Mouse (Mus musculus) CD4-positive, CD25-positive, alpha-beta regulatory T cell, adult 4 months (primary cell): ENCODE results near the gene Cdc26. TPM values are rescaled to one million over a fixed set of nuclear protein-coding genes. Genes with fewer than 3 reads are reported as not detected.

Source experiments
- ATAC-seq: one replicate; pipeline ENCODE4 v1.8.0; 2017
- polyA plus RNA-seq, 2 experiments: library from polyadenylated mRNA; unstranded; fragments of 100-300 nt; shearing (Covaris generic); gene quantifications; one replicate each; pipeline ENCODE4 v1.2.1; 2017

Cdc26 gene
- 10 to 100 TPM; 72.0 to 90.4 TPM for polyA plus RNA-seq

DNA sequence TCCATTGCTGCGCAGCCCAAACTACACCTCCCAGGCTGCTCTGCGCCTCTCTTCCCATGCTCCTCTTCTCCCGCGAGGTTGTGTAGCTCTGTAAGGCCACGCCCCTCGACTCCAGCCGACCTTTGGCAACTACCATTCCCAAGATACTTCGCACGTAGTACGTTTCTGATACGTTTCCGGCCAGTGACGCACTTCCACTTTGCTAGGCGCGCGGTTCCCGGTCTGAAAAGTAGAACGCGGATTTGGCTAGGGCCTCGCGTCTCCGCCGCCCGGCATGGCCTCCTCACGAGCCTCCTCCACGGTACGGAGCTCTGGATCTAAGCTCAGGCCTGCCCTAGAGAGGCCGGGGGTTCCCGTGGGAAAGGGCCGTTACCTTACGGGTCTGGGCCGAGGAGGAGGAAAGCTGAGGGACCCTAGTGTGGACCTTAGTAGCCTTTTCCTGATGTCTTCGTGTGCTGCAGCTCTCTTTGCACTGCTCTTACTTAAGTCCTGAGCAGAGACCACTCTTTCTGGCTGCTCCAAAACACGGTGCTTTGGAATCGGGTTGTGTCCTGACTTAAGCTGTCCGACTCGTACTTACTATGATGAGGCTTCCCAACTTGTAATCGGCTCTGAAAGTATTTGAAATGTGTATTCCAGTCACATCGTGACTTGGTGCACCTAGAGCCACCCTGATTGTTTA lies at the start of gene Cdc26, which contains the start of gene Prpf4:
Cdc26 (minus strand) TSS at position 42 of the 682 bp plus-strand sequence.
Prpf4 (plus strand) TSS at position 197 of the 682 bp plus-strand sequence.
- ATAC-seq: peak; percentile 97

DNA sequence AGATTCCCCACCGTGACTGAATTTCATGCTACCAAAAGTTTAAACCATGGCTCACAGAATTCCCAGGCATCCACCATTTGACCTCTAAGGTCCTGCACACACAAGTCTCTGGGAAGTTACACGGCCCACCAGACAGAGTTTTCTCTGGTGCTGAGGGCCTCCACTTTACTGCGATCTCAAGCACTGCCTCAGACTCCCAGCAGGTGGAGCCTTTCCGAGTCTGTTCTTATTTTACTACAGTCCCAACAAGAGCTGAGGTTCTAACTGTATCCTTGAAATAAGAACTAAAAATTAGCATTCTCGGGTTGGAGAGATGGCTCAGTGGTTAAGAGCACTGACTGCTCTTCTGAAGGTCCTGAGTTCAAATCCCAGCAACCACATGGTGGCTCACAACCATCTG lies 46.6 kb upstream of the Cdc26 start:
- peak; percentile 77 for ATAC-seq

DNA sequence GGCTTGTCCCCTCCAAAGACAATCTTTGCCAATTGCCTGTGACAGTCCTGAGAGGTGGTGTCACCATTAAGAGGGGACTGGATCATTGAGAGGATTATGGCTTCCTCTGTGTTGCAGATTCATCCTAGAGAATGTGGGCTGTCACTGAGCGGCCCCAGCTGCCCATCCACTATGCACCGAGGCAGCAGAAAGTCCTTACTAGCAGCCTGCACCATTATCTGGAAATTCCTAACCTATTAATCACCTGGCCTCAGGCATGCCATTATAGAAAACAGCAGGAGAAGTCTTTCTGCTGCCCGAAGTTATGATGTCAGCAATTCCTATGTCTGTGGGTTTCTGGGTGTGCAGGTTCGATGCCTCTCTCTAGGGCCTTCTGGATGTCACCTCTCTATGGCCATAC lies 32.5 kb upstream of the Cdc26 start:
- ATAC-seq: no peak

DNA sequence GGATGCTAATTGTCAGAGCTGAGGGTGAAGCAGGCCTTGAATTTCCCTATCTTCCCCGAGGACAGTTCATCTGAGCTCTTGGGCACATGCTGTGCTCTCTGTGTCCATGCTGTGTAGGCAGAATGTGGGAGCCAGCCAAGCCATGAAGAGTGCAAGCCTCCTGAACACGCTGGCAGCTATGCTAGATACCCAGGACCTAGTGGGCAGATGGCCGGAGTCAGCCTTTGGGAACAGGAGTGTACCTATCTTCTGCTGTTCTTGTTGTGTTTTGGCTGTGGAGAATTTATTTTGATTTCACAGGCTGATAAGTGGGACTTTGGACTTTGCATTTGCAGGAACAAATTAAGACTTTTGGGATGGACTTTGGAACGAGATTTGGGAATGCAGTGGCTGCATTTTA lies 32.1 kb upstream of the Cdc26 start:
- ATAC-seq: no peak

DNA sequence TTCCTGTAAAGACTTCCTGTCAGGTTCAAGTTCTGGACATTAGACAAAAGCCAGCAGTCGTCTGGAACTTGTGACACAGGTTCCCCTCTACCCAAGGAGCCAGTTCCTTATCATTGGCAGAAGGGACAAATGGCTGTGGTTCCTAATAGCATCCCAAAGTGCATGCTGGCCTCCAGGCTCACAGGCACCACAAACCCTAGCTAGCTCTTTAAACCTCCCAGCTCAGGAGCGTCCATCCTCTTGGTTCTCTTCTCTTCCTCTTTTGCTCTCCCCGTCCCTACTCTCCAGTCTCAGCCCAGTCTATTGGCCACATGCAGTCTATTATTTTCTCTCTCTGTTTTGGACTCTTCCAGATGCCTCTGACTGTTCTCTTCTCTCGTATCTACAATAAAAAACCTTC lies 31.4 kb upstream of the Cdc26 start:
- no peak for ATAC-seq

DNA sequence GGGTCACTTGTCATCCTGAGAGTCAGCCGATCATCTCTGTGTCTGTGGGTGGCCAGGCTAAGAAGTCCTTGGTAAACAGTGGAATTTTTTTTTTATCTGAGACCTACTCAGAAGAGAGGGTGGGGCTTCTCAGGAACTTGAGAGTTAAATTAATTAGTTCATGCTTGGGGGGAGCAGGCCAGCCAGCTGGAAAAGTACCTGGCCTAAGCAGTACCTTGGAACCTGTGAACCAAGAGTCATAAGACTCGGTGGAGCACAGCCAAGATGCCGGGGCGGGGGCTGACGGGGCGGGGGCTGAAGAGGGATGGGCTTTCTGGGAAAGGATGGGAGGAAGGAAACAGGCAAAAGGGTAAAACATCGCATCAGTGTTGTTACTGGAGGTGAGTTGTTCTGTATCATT lies 29.4 kb upstream of the Cdc26 start:
- ATAC-seq: no peak

DNA sequence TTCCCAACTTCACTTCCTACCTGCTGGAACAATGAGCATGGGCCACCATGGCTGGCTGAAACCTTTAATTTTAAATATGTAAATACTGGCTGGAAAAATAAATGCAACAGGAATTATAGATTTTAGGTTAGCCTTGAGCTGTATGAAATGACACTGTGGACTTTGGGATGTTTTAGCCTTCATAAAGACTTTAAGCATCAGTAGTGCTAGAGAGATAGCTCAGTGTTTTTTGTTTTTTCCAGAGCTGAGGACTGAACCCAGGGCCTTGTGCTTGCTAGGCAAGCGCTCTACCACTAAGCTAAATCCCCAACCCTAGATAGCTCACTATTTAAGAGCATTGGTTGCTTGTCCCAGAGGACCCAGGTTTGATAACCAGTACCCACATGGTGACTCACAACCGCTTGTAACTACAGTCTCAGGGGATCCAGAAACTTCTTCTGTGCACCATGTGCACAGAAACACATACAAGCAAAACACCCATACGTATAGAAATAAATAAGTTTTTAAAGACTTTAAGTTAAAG lies 28.9 kb upstream of the Cdc26 start:
- no peak for ATAC-seq

DNA sequence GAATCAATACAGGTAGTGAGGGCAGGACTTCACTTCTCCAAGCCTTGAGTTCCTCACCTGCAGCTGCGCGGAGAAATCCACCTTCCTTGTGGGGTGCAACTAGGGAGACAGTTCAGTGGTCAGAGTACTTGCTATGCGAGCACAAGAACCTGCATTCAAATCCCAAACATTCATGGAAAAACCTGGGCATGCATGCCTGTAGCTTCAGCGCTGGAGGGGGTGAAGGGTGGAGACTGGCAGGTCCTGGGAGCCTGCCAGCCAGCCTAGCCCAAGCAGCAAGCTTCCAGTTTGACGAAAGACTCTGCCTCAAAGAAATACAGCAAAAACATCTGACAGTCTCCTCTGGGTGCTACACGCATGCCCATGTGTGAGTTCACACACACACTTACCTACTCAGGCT lies 26.6 kb upstream of the Cdc26 start, which contains the start of gene Rnf183:
Rnf183 (minus strand) TSS at position 172 of the 400 bp plus-strand sequence.
- no peak for ATAC-seq

DNA sequence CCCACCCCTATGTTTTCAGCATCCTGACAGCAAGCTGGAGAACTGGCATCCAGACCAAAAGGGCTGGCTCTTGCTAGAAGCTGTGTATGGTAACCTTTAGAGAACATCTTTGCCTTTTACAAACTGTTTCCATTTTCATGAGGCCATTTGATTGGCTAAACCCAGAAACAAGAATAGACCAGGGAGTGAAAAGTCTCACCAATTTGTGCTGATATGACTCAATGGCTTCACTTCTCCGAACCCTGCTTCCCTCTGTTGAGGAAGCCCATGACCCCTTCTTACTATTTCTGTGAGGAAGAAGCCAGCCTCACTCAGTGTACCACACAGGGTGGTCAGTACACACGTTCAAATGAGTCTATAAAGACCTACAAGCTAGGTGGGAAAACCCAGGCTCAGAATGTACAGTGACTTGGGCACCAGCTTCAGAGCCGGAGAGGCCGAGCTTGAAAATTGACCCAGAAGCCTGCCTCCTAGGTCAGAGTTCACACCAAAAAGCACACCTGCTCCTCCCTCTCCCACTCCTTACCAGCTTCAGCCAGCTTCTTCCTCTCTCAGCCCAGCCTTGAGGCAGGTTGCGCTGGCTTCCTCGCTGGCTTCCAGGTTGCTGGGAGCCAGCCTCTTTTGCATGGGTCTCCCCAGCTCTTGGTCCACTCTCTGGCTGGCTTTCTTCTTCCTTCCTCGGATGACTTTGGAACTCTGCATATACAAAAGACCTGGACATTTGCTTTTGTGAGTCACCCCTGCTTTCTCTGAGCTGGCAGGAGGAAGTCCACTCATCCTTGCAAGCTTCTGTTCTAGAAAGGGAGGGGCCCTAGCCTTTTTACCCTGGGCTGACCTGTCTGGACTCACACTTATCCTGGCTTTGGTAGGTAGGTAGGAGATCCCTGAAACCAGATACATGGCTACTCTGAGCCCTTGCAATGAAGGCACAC lies 25.8 kb upstream of the Cdc26 start:
- ATAC-seq: no peak

DNA sequence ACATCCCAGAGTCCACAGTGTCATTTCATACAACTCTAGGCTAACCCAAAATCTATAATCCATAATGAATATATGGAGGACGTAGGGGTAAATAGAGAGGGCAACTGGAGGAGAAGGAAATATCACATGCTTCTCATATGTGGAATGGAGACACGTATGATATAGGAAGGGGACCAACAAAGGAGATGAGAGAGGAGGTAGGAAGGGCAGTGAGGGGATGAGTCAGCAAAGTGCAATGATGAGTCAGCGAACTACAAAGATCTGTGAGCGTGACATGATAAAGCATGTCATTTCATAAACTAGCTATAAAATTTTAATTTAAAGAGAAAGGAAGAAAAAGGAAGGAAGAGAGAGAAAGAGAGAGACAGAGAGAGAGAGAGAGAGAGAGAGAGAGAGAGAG lies 23.1 kb upstream of the Cdc26 start:
- ATAC-seq: no peak

DNA sequence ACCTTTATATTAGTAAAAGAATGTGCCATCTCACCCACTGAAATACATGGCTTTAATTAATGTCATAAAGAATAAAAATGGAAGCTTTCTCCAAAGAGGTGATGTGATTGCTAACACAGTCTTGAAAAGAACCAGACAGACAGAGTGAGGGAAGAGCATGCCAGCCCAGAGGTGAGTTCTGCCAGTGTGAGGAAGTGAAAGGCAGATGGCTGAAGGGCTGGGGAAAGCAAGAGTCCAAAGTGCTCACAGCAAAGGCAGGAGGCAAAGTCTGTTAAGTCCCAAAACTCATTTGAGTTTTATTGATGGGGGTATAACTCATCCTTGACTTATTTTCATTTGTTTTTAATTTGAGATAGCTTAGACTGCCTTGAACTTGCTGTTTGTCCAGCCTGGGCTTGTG lies 22.2 kb upstream of the Cdc26 start:
- no peak for ATAC-seq

DNA sequence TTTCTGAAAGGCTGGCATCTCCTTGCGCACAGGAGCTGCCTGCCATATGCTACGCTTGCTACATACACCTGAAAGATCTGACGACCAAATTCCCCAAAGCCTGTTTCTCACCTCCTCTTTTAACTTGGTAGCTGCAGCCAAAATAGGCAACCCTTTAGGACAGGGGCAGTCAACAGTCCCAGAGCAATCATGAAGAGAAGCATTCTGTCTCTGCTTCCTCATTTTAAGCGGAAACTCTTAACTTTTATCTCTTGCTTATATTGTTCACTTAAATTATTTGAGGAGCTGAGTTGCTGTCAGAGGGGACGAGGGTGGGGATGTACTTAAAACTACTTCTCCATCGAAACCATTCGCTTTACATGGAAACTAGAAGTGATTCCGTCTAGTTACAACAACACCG lies 21.2 kb upstream of the Cdc26 start:
- ATAC-seq: no peak

DNA sequence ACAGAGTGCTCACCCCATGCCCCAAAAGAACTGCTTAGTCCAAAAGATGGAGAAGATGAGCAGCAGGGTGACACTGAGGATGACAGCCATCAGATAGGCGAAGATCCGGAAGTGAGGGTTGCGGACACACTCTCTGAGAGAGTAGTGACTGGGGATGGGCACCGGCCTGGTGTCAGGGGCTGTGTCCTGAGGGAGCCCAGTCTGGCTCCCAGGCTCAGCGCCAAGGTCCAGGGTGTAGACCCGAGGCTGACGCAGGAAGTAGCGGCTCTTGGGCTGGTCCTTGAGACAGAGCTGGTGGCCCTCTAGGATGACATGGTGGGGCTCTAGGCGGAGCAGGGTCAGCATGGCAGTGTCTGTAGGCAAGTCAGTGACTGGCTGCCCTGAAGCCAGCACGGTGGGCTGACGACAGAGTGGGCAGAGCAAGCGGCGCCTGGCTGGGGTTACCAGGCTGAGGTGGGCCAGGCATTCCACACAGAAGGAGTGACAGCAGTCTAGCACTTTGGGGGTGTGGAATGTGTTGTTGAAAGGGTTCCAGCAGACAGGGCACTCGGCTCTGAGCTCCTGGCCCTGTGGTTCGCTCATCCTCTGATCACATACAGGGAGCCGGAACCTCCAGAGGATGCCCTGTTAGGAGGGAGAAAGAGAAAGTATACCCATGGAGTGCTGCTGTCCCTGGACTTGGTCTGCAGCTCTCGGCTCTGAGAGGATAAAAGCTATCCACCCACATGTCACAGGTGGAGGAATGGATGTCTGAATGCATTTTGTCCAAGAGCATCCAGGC lies 19.7 kb upstream of the Cdc26 start:
- ATAC-seq: no peak

DNA sequence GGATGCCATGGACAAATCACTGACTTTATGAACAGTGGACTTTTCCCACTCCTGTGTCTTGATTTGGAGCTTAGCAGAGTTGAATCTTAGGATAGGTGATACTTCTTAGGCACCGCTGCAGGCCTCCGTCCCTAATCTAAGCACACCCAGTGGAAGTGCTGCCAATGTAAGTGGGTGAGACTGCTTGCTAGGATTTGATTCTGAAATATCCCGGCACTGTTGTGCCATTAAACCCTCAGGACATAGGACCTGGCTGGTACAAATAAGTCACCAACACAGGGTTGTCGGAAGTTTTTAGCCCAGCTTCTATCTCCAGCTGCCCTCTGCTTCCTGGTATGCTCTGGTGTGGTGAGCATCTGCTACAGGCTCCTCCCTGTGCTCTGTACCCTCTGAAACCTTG lies 17.4 kb upstream of the Cdc26 start:
- no peak for ATAC-seq

DNA sequence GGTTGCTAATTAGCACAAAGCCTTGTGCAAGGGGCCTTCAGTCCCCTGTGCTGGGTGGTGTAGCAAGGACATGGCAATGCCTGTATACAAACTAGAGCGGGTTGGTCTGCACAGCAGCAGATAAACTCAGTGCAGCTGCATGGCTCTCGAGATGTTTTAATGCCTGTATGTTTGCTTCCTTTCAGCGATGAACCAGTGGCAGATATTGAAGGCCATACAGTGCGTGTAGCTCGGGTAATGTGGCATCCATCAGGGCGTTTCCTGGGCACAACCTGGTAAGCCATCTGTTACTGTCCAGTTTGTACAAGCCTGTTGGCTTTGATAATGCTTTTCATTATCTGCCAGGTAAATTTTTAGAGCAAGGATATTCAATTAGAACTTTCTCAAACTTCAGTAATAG lies 10.6 kb upstream of the Cdc26 start:
- no peak for ATAC-seq

DNA sequence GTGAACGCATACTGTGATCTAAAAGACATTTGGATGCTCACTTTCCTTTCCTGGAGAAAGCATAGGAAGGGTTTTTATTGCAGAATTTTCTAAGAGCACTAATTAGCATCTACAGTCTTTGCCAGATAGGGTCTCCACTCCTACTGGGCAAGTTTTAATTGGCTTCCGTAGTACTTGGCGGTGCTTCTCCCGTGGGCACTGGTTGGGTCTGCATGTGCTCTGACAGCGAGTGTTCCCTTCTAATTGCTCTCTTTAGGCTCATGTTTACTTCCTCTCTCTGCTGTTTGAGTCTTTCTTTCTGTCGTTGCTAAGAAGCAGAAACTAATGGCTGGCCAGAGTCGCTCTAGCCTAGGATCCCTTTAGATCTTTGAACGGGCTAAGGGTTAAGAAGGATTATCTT lies 10.0 kb upstream of the Cdc26 start:
- ATAC-seq: no peak

DNA sequence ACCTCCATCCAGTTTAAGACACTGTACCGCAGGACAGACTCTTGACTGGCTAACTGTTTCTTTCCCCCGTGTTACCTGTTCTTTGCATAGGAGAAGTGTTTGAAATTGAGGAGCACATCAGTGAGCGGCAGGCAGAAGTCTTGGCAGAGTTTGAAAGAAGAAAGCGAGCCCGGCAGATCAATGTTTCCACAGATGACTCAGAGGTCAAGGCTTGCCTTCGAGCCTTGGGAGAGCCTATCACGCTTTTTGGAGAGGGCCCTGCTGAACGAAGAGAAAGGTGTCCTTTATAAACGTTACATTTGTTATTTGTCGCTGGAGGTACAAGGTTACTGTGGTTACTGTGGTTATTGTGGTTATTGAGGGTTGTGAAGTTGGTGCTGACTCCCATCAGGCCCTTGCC lies 3.2 kb upstream of the Cdc26 start:
- ATAC-seq: no peak

DNA sequence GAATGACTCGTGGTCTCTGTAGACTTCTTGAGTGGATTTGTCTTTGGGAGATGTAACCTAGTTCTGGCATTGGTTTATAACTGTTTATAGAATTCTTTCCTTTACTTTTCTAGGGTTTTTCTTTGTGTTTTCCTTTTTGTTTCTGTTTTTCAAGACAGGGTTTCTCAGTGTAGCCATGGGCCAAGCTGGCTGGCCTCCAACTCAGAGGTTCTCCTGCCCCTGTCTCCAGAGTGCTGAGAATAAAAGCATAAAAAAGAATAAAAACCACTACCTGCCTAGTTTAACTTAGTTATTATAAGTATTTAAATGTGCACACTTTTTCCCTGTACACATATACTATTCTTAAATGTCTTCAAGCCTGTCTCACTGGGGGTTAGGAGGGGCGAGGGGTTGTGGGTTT lies 1.9 kb upstream of the Cdc26 start:
- ATAC-seq: no peak

DNA sequence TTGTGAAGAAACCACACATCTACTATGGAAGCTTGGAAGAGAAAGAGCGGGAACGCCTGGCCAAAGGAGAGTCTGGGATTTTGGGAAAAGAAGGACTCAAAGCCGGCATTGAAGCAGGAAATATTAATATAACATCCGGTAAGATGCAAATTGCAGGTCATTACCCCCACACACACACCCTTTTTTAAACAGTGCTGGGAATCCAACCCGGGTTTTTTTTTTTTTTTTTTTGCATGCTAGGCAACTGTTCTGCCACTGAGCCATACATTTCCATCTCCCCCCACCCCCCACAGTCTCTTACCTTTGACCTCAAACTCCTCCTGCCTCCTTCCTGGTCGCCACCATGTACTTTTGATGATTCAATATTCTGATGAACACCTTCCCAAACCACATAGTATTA lies 1.2 kb upstream of the Cdc26 start:
- ATAC-seq: no peak

DNA sequence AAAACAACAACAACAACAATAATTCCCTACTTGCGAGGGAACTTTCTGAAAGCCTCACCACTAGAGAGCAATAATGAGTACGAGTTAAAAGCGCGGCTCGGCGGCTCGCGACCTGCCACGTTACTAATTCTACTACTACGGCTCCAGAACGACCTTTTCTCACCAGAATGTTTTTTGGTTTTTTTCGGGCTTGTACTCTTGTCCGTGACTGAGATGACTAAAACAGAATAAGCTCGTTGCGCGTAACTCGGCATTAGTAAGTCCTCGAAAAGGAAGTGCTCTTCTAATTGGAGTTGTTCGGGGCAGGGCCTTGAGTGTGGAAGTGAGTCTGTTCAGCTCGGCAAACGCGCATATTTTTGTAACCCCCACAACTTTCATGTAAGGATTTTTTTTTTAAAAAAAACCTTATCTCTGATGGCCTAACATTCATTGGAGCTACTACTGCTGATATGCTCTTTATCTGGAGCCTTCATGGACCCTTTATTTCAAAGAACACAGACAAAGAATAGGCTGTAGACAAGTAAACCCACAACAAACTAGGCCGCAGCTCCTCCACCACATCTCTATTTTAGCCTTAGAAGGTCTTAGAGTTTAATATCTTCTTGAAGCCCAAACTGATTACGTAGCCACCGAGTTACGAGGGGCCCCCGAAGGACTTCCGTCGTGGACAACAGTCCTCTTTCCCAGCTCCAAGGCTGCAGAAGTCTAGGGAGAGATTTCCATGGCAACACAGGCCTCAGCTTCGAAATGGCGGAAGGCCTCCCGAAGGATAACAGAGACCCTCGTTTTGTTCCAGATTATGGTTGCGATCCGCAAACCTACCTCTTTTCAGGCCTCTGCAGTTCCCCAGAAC lies 486 bp downstream of the Cdc26 start:
- ATAC-seq: peak; percentile 28

DNA sequence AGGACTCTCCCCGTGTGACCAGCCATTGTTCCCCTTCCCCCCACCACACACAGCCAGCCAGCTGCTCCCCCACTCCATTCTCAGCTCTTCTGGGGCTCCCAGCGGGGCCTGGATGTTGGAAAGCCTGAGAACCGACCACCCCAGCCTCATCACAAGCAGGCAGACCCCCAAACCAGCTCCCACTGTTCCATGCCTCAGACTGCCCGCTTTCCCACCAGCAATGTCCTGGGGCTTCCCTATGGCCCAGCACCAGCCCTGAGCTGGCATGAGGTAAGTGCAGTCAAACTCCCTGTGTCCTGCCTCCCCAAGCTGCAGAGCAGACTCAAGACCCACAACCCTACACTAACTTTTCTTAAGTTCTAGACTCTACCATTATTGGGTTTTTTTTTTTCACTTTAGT lies 2.3 kb downstream of the Cdc26 start:
- ATAC-seq: no peak

DNA sequence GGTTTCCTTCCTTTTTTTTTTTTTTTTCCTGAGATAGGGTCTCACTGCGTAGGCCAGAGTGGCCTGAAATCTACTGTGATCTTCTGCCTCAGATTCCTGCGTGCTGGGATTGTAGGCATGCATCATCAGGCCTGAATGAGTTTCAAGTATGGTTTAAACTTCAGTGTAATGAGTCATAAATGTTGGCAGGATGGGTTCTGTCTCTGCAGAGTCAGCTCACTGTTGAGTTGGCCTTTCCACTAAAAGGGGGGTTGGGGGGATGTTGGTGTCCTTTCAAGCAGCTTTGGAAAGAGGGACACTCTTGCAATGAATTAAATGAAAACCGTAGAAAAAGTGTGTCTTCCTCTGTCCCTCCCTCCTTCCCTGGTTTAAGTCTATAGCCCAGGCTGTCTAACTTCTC lies 9.5 kb downstream of the Cdc26 start:
- ATAC-seq: no peak
